Mouse (Mus musculus) colon, adult 2 months (tissue): ENCODE results near the gene Vmn2r9. TPM values are rescaled to one million over a fixed set of nuclear protein-coding genes. Genes with fewer than 3 reads are reported as not detected.

Source experiments
- polyA plus RNA-seq: library from polyadenylated mRNA; depleted of rRNA; stranded (reverse); fragments of >200 nt; gene quantifications from 2 replicates; pipeline ENCODE4 v1.2.3, GENCODE M21; 2012; rRNA removed

Gene Vmn2r9
- not detected in 2 replicates for polyA plus RNA-seq

GRCm38 (mm10) chr5:108852501-108852900, at the start of gene Vmn2r9:
Gene Vmn2r9 (minus strand): TSS chr5:108852601.

GRCm38 (mm10) chr5:108808750-108809149, 43.7 kb downstream of the Vmn2r9 start, which contains the start of gene Vmn2r8:
Gene Vmn2r8 (minus strand): TSS chr5:108808850.

GRCm38 (mm10) chr5:108795263-108795662, 57.1 kb downstream of the Vmn2r9 start, which contains the start of gene Tmed11:
Gene Tmed11 (minus strand): TSS chr5:108795363.

Other genes with a start within 250 kb of the Vmn2r9 start
- gene Gak, start 222.8 kb downstream of the Vmn2r9 start, polyA plus RNA-seq = 143 and 144 TPM in 2 replicates
- 25.3 and 35.8 TPM in 2 replicates for gene Tmem175, start 222.8 kb downstream of the Vmn2r9 start, polyA plus RNA-seq
- gene Idua, start 192.3 kb downstream of the Vmn2r9 start, polyA plus RNA-seq = 21.5 and 23.5 TPM in 2 replicates
- 42.2 and 43.3 TPM in 2 replicates for gene Dgkq, start 182.9 kb downstream of the Vmn2r9 start, polyA plus RNA-seq
- 0.05 and 0.29 TPM in 2 replicates for gene Slc26a1, start 177.0 kb downstream of the Vmn2r9 start, polyA plus RNA-seq
- 39.2 and 40.7 TPM in 2 replicates for gene Fgfrl1, start 160.2 kb downstream of the Vmn2r9 start, polyA plus RNA-seq
- 4.5 and 5.0 TPM in 2 replicates for gene Rnf212, start 77.6 kb downstream of the Vmn2r9 start, polyA plus RNA-seq
- gene Tmed11, start 57.2 kb downstream of the Vmn2r9 start, polyA plus RNA-seq = 0.22 TPM in 1 of 2 replicates, not detected in the other
- not detected in 2 replicates for gene Vmn2r8, start 43.8 kb downstream of the Vmn2r9 start, polyA plus RNA-seq
- not detected in 2 replicates for gene Vmn2r10, start 153.9 kb upstream of the Vmn2r9 start, polyA plus RNA-seq
- not detected in 2 replicates for gene Vmn2r11, start 207.0 kb upstream of the Vmn2r9 start, polyA plus RNA-seq
- not detected in 2 replicates for gene Vmn2r12, start 245.3 kb upstream of the Vmn2r9 start, polyA plus RNA-seq